Mouse (Mus musculus): ENCODE results near the gene Cox4i2. TPM values are rescaled to one million over a fixed set of nuclear protein-coding genes. Genes with fewer than 3 reads are reported as not detected.

The Cox4i2 gene
- polyA plus RNA-seq, 1 experiment from 2014 or later = 22.5 TPM

GRCm38 (mm10) chr2:152804408-152805110, 50.6 kb downstream of the Cox4i2 start:
- H3K27ac ChIP-seq (ENCODE audit: low read depth, low read length) = peak overlapping the region; percentile 25; the same call in 1 of the 2 replicates
- H3K27me3 ChIP-seq (ENCODE audit: control insufficient read depth, insufficient read depth, low read length) = no peaks in the 10 kb centered on the region
- H3K36me3 ChIP-seq (ENCODE audit: control insufficient read depth, insufficient read depth, low read length) = no peaks in the 10 kb centered on the region
- no peak overlapping the region for H3K4me2 ChIP-seq
- no peaks in the 10 kb centered on the region for H3K9me3 ChIP-seq (replicated peaks; ENCODE audit: control insufficient read depth, low read length)
- peaks cover 23% of the 10 kb centered on the region for H3K4me1 ChIP-seq (ENCODE audit: control insufficient read depth, insufficient read depth, low read length)
- 16% methylated on average over 6 of the region's 6 CpGs for WGBS (ENCODE audit: insufficient replicate concordance)
- no peak overlapping the region for H3K9ac ChIP-seq (ENCODE audit: low read depth, low read length)
- no peak; the same call in 1 of the 2 replicates for ATAC-seq (replicated peaks; ENCODE audit: insufficient number of reproducible peaks, low FRiP score, low TSS enrichment)
- H3K4me3 ChIP-seq (ENCODE audit: low read depth, low read length) = no peak overlapping the region

GRCm38 (mm10) chr2:152805111-152805490, 51.1 kb downstream of the Cox4i2 start:
- Histone ChIP-seq H3K27me3 (ENCODE audit: control insufficient read depth, insufficient read depth, low read length) (no peaks in the 10 kb centered on the region), H3K27ac (ENCODE audit: low read depth, low read length) (peak overlapping the region; percentile 25; the same call in 1 of the 2 replicates), H3K9me3 (replicated peaks; ENCODE audit: control insufficient read depth, low read length) (no peaks in the 10 kb centered on the region), H3K9ac (ENCODE audit: low read depth, low read length) (no peak overlapping the region), H3K36me3 (ENCODE audit: control insufficient read depth, insufficient read depth, low read length) (no peaks in the 10 kb centered on the region), H3K4me1 (ENCODE audit: control insufficient read depth, insufficient read depth, low read length) (peaks cover 26% of the 10 kb centered on the region), H3K4me3 (ENCODE audit: low read depth, low read length) (no peak overlapping the region), H3K4me2 (no peak overlapping the region)
- 46% methylated on average over 5 of the region's 5 CpGs for WGBS (ENCODE audit: insufficient replicate concordance)
- ATAC-seq (replicated peaks; ENCODE audit: insufficient number of reproducible peaks, low FRiP score, low TSS enrichment) = no peak

GRCm38 (mm10) chr2:152806037-152806436, 52.1 kb downstream of the Cox4i2 start:
- peaks cover 33% of the 10 kb centered on the region for H3K4me1 ChIP-seq (ENCODE audit: control insufficient read depth, insufficient read depth, low read length)
- no peak overlapping the region for H3K4me2 ChIP-seq
- H3K9me3 ChIP-seq (replicated peaks; ENCODE audit: control insufficient read depth, low read length) = no peaks in the 10 kb centered on the region
- no peak overlapping the region for H3K9ac ChIP-seq (ENCODE audit: low read depth, low read length)
- H3K36me3 ChIP-seq (ENCODE audit: control insufficient read depth, insufficient read depth, low read length) = no peaks in the 10 kb centered on the region
- H3K27ac ChIP-seq (ENCODE audit: low read depth, low read length) = peak overlapping the region; percentile 4; the same call in 1 of the 2 replicates
- H3K27me3 ChIP-seq (ENCODE audit: control insufficient read depth, insufficient read depth, low read length) = no peaks in the 10 kb centered on the region
- 68% methylated on average over 2 of the region's 2 CpGs for WGBS (ENCODE audit: insufficient replicate concordance)
- ATAC-seq (replicated peaks; ENCODE audit: insufficient number of reproducible peaks, low FRiP score, low TSS enrichment) = no peak
- no peak overlapping the region for H3K4me3 ChIP-seq (ENCODE audit: low read depth, low read length)

GRCm38 (mm10) chr2:152808178-152808577, 54.2 kb downstream of the Cox4i2 start:
- no peaks in the 10 kb centered on the region for H3K9me3 ChIP-seq (replicated peaks; ENCODE audit: control insufficient read depth, low read length)
- no peak overlapping the region for H3K27ac ChIP-seq (ENCODE audit: low read depth, low read length)
- no peaks in the 10 kb centered on the region for H3K36me3 ChIP-seq (ENCODE audit: control insufficient read depth, insufficient read depth, low read length)
- peaks cover 48% of the 10 kb centered on the region for H3K4me1 ChIP-seq (ENCODE audit: control insufficient read depth, insufficient read depth, low read length)
- ATAC-seq (replicated peaks; ENCODE audit: insufficient number of reproducible peaks, low FRiP score, low TSS enrichment) = no peak
- WGBS (ENCODE audit: insufficient replicate concordance) = 52% methylated on average over 3 of the region's 3 CpGs
- no peaks in the 10 kb centered on the region for H3K27me3 ChIP-seq (ENCODE audit: control insufficient read depth, insufficient read depth, low read length)
- no peak overlapping the region for H3K9ac ChIP-seq (ENCODE audit: low read depth, low read length)
- no peak overlapping the region for H3K4me3 ChIP-seq (ENCODE audit: low read depth, low read length)
- H3K4me2 ChIP-seq = no peak overlapping the region

- H3K4me1 ChIP-seq (ENCODE audit: control insufficient read depth, insufficient read depth, low read length) = peaks cover 47% of the 10 kb centered on the region
Observed at GRCm38 (mm10) chr2:152810158-152810941, 56.4 kb downstream of the Cox4i2 start.

GRCm38 (mm10) chr2:152811336-152812165, 57.6 kb downstream of the Cox4i2 start:
- Histone ChIP-seq H3K4me1 (ENCODE audit: control insufficient read depth, insufficient read depth, low read length) (peaks cover 46% of the 10 kb centered on the region), H3K9me3 (replicated peaks; ENCODE audit: control insufficient read depth, low read length) (no peaks in the 10 kb centered on the region), H3K27ac (ENCODE audit: low read depth, low read length) (peak overlapping the region; percentile 78), H3K4me3 (ENCODE audit: low read depth, low read length) (no peak overlapping the region), H3K4me2 (no peak overlapping the region), H3K9ac (ENCODE audit: low read depth, low read length) (no peak overlapping the region), H3K27me3 (ENCODE audit: control insufficient read depth, insufficient read depth, low read length) (no peaks in the 10 kb centered on the region), H3K36me3 (ENCODE audit: control insufficient read depth, insufficient read depth, low read length) (no peaks in the 10 kb centered on the region)
- WGBS (ENCODE audit: insufficient replicate concordance) = 38% methylated on average over 3 of the region's 3 CpGs
- ATAC-seq (replicated peaks; ENCODE audit: insufficient number of reproducible peaks, low FRiP score, low TSS enrichment) = peak; percentile 76

More at GRCm38 (mm10) chr2:152810158-152810941, 56.4 kb downstream of the Cox4i2 start:
- Histone ChIP-seq H3K4me2 (no peak overlapping the region; the same call in 1 of the 2 replicates), H3K9ac (ENCODE audit: low read depth, low read length) (0 out of 2 replicates have a peak overlapping the region, but pooled peaks have one; percentile 10), H3K27ac (ENCODE audit: low read depth, low read length) (peak overlapping the region; percentile 78; the same call in 1 of the 2 replicates), H3K27me3 (ENCODE audit: control insufficient read depth, insufficient read depth, low read length) (no peaks in the 10 kb centered on the region), H3K4me3 (ENCODE audit: low read depth, low read length) (no peak overlapping the region), H3K9me3 (replicated peaks; ENCODE audit: control insufficient read depth, low read length) (no peaks in the 10 kb centered on the region), H3K36me3 (ENCODE audit: control insufficient read depth, insufficient read depth, low read length) (no peaks in the 10 kb centered on the region)
- ATAC-seq (replicated peaks; ENCODE audit: insufficient number of reproducible peaks, low FRiP score, low TSS enrichment) = no peak
- 58% methylated on average over 5 of the region's 5 CpGs for WGBS (ENCODE audit: insufficient replicate concordance)

GRCm38 (mm10) chr2:152813232-152813631, 59.3 kb downstream of the Cox4i2 start:
- H3K4me1 ChIP-seq (ENCODE audit: control insufficient read depth, insufficient read depth, low read length) = peaks cover 63% of the 10 kb centered on the region
- H3K4me3 ChIP-seq (ENCODE audit: low read depth, low read length) = no peak overlapping the region
- no peaks in the 10 kb centered on the region for H3K36me3 ChIP-seq (ENCODE audit: control insufficient read depth, insufficient read depth, low read length)
- H3K27me3 ChIP-seq (ENCODE audit: control insufficient read depth, insufficient read depth, low read length) = no peaks in the 10 kb centered on the region
- H3K27ac ChIP-seq (ENCODE audit: low read depth, low read length) = peak overlapping the region; percentile 87
- ATAC-seq (replicated peaks; ENCODE audit: insufficient number of reproducible peaks, low FRiP score, low TSS enrichment) = no peak
- WGBS (ENCODE audit: insufficient replicate concordance) = 86% methylated on average over 1 of the region's 1 CpGs
- H3K9me3 ChIP-seq (replicated peaks; ENCODE audit: control insufficient read depth, low read length) = no peaks in the 10 kb centered on the region
- H3K4me2 ChIP-seq = no peak overlapping the region
- H3K9ac ChIP-seq (ENCODE audit: low read depth, low read length) = no peak overlapping the region

GRCm38 (mm10) chr2:152814213-152814874, 60.4 kb downstream of the Cox4i2 start:
- Histone ChIP-seq H3K27ac (ENCODE audit: low read depth, low read length) (peak overlapping the region; percentile 87), H3K27me3 (ENCODE audit: control insufficient read depth, insufficient read depth, low read length) (no peaks in the 10 kb centered on the region), H3K36me3 (ENCODE audit: control insufficient read depth, insufficient read depth, low read length) (no peaks in the 10 kb centered on the region), H3K9ac (ENCODE audit: low read depth, low read length) (no peak overlapping the region), H3K4me1 (ENCODE audit: control insufficient read depth, insufficient read depth, low read length) (peaks cover 73% of the 10 kb centered on the region), H3K4me3 (ENCODE audit: low read depth, low read length) (no peak overlapping the region), H3K9me3 (replicated peaks; ENCODE audit: control insufficient read depth, low read length) (no peaks in the 10 kb centered on the region), H3K4me2 (no peak overlapping the region; the same call in 1 of the 2 replicates)
- 48% methylated on average over 6 of the region's 6 CpGs for whole genome bisulfite sequencing (ENCODE audit: insufficient replicate concordance)
- peak; percentile 50 for ATAC-seq (replicated peaks; ENCODE audit: insufficient number of reproducible peaks, low FRiP score, low TSS enrichment)

All from heart, embryonic 11.5 days (tissue).